Mouse (Mus musculus): ENCODE measurements around the gene Tmem128.

GRCm38 (mm10) chr5:38280075-38280474, 20.1 kb downstream of the Tmem128 start:
- TF ChIP-seq CTCF (IDR thresholded peaks at IDR 0.05; ENCODE audit: low read depth), result no peak
- TF ChIP-seq EP300 (IDR thresholded peaks at IDR 0.05; ENCODE audit: low read depth), result no peak
